Comparison of ENCODE assay signal across 26 mouse cellular contexts in genomic region chr12:106840150-106840651, GRCm38 (mm10).
DNase-seq lines count a peak whose midpoint lies in the region; ATAC-seq lines count a peak whose summit lies in the region.
"Had no signal": no experiment of that assay in that cellular context is flagged by ENCODE, and none has a peak within 500 bp of the region (broad histone marks: within the 10 kb centered on the region; RNA-seq: fewer than 3 reads in every experiment).

No protein-coding gene starts in this region.

- no peaks in the 10 kb centered on the region for H3K9me3 ChIP-seq in heart, embryonic 10.5 days
- H3K9me3 ChIP-seq in forebrain, embryonic 16.5 days (ENCODE audit: control insufficient read depth, low read length) = 0 out of 2 replicates have a peak, but pooled peaks cover under 1% of the 10 kb centered on the region
- H3K9me3 ChIP-seq in kidney, embryonic 16.5 days (ENCODE audit: low read length) = no peaks in the 10 kb centered on the region
- H3K9me3 ChIP-seq: embryonic facial prominence, embryonic 15.5 days; heart, embryonic 12.5 days; hindbrain, embryonic 15.5 days had no signal

- no peak overlapping the region for H3K9ac ChIP-seq in forebrain, embryonic 16.5 days (replicated peaks; ENCODE audit: low read depth, low read length)
- H3K9ac ChIP-seq in kidney, embryonic 16.5 days (replicated peaks; ENCODE audit: low read length) = no peak overlapping the region
- H3K9ac ChIP-seq: embryonic facial prominence, embryonic 15.5 days; heart, embryonic 12.5 days; hindbrain, embryonic 15.5 days; liver, embryonic 14.5 days had no signal

- peaks cover 30% of the 10 kb centered on the region for H3K4me1 ChIP-seq in heart, embryonic 10.5 days
- peaks cover 34% of the 10 kb centered on the region for H3K4me1 ChIP-seq in forebrain, embryonic 16.5 days (replicated peaks; ENCODE audit: control insufficient read depth, insufficient read depth, low read length)
- H3K4me1 ChIP-seq in kidney, embryonic 16.5 days (ENCODE audit: insufficient read depth, low read length) = 0 out of 2 replicates have a peak, but pooled peaks cover 5% of the 10 kb centered on the region

- H3K36me3 ChIP-seq in heart, embryonic 10.5 days = no peaks in the 10 kb centered on the region
- no peaks in the 10 kb centered on the region for H3K36me3 ChIP-seq in forebrain, embryonic 16.5 days (ENCODE audit: control insufficient read depth, insufficient read depth)
- no peaks in the 10 kb centered on the region for H3K36me3 ChIP-seq in kidney, embryonic 16.5 days (ENCODE audit: insufficient read depth, low read length)
- H3K36me3 ChIP-seq: embryonic facial prominence, embryonic 15.5 days; heart, embryonic 12.5 days; hindbrain, embryonic 15.5 days had no signal

- no peak for DNase-seq in heart, embryonic 10.5 days (ENCODE audit: low spot score)
- DNase-seq in heart, postnatal 4 days = no peak
- peak; percentile 45 for DNase-seq in retina, embryonic 14.5 days (ENCODE audit: low spot score)
- DNase-seq in retina, postnatal 1 day = no peak
- DNase-seq in urinary bladder, postnatal 14 days (ENCODE audit: low spot score) = no peak
- DNase-seq: adrenal gland, postnatal 10 days; cerebellum, adult 11-12 months; cerebellum, adult 9-11 months; gastrocnemius, postnatal 36 days; heart, adult 18-20 months; kidney, adult 18-20 months; kidney, postnatal 4 days; liver; lung, adult 2 months; lung, postnatal 10 days; thymus, adult 2 months; thymus, postnatal 36 days had no signal

- peak overlapping the region; percentile 29; the same call in 1 of the 2 replicates for H3K27ac ChIP-seq in heart, embryonic 10.5 days
- H3K27ac ChIP-seq in forebrain, embryonic 16.5 days (ENCODE audit: low read length) = no peak overlapping the region
- H3K27ac ChIP-seq in kidney, embryonic 16.5 days (ENCODE audit: low read length) = no peak overlapping the region
- H3K27ac ChIP-seq: embryonic facial prominence, embryonic 15.5 days; hindbrain, embryonic 15.5 days; kidney, postnatal 0 days; liver, embryonic 14.5 days; macrophage had no signal

- ATAC-seq in forebrain, embryonic 16.5 days = peak; percentile 26; the same call in 1 of the 2 replicates
- ATAC-seq in kidney, embryonic 16.5 days (ENCODE audit: low FRiP score, low TSS enrichment) = no peak
- ATAC-seq: Patski had no signal

- H3K4me2 ChIP-seq in forebrain, embryonic 16.5 days (ENCODE audit: low read length) = no peak overlapping the region
- no peak overlapping the region for H3K4me2 ChIP-seq in kidney, embryonic 16.5 days (replicated peaks; ENCODE audit: low read depth, low read length)
- H3K4me2 ChIP-seq: embryonic facial prominence, embryonic 15.5 days; heart, embryonic 12.5 days; hindbrain, embryonic 15.5 days had no signal

- H3K27me3 ChIP-seq in heart, embryonic 10.5 days (ENCODE audit: insufficient read depth, poor library complexity, severe bottlenecking) = no peaks in the 10 kb centered on the region
- no peaks in the 10 kb centered on the region for H3K27me3 ChIP-seq in forebrain, embryonic 16.5 days (replicated peaks; ENCODE audit: control insufficient read depth, insufficient read depth, low read length)
- no peaks in the 10 kb centered on the region for H3K27me3 ChIP-seq in kidney, embryonic 16.5 days (ENCODE audit: insufficient read depth, low read length)
- H3K27me3 ChIP-seq: embryonic facial prominence, embryonic 15.5 days; heart, embryonic 12.5 days; hindbrain, embryonic 15.5 days; Patski had no signal

- 67% methylated on average over 9 of the region's 9 CpGs for WGBS in heart, embryonic 10.5 days
- WGBS in forebrain, embryonic 16.5 days = 11% methylated on average over 9 of the region's 9 CpGs
- WGBS in kidney, embryonic 16.5 days = 33% methylated on average over 9 of the region's 9 CpGs

- no peak overlapping the region for H3K4me3 ChIP-seq in heart, embryonic 10.5 days
- H3K4me3 ChIP-seq in forebrain, embryonic 16.5 days (replicated peaks; ENCODE audit: low read length) = no peak overlapping the region
- H3K4me3 ChIP-seq in kidney, embryonic 16.5 days (ENCODE audit: low read length) = no peak overlapping the region
- H3K4me3 ChIP-seq: embryonic facial prominence, embryonic 15.5 days; heart, embryonic 12.5 days; hindbrain, embryonic 15.5 days had no signal
